Comparison of ENCODE assay signal across 18 mouse cellular contexts in the genomic region with DNA sequence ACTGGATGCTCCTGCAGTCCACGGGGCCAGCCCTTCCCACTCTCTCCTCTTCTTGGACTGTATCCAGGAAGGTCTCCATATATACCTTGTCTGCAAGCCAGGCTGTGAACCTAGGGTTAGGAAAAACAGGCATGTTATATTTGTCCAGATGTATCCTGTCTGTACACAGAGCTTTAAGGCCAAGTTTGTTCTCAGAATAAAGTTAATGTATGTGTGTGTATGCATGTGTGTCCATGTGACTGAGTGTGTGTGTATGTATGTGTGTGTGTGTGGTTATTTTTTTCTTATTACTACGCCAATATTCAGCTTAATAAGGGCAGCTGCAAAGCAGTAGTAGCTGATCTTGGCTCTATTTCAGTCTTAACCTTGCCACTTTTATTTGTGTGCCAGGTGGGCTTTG.
"Had no signal": no experiment of that assay in that cellular context is flagged by ENCODE, and none has a peak within 500 bp of the region (broad histone marks: within the 10 kb centered on the region; RNA-seq: fewer than 3 reads in every experiment).

No protein-coding gene starts in this region.

- H3K9me3 ChIP-seq: limb, embryonic 15.5 days; midbrain, embryonic 12.5 days; midbrain, embryonic 15.5 days; neural tube, embryonic 12.5 days; neural tube, embryonic 15.5 days had no signal

- H3K9ac ChIP-seq: limb, embryonic 15.5 days; liver, embryonic 14.5 days; liver, postnatal 0 days; midbrain, embryonic 12.5 days; midbrain, embryonic 15.5 days; neural tube, embryonic 12.5 days; neural tube, embryonic 15.5 days had no signal

- H3K27me3 ChIP-seq: limb, embryonic 15.5 days; midbrain, embryonic 12.5 days; midbrain, embryonic 15.5 days; neural tube, embryonic 12.5 days; neural tube, embryonic 15.5 days had no signal

- DNase-seq: kidney, adult 11 months; kidney, adult 9 months; kidney, postnatal 14 days; kidney, postnatal 4 days; left cerebral cortex, postnatal 4 days; liver, postnatal 0 days; right cerebral cortex, adult 18-20 months; right cerebral cortex, postnatal 14 days; right cerebral cortex, postnatal 4 days; thymus, postnatal 25 days had no signal

- H3K4me3 ChIP-seq: limb, embryonic 15.5 days; midbrain, embryonic 12.5 days; midbrain, embryonic 15.5 days; neural tube, embryonic 12.5 days; neural tube, embryonic 15.5 days had no signal

- H3K27ac ChIP-seq: limb, embryonic 15.5 days; liver, embryonic 14.5 days; macrophage; midbrain, embryonic 12.5 days; midbrain, embryonic 15.5 days; neural tube, embryonic 12.5 days; neural tube, embryonic 15.5 days had no signal

- ATAC-seq: liver, postnatal 0 days; midbrain, embryonic 15.5 days had no signal

- H3K36me3 ChIP-seq: limb, embryonic 15.5 days; midbrain, embryonic 12.5 days; midbrain, embryonic 15.5 days; neural tube, embryonic 12.5 days; neural tube, embryonic 15.5 days had no signal

- H3K4me2 ChIP-seq: limb, embryonic 15.5 days; liver, embryonic 11.5 days; midbrain, embryonic 12.5 days; midbrain, embryonic 15.5 days; neural tube, embryonic 12.5 days; neural tube, embryonic 15.5 days had no signal

- H3K4me1 ChIP-seq: midbrain, embryonic 12.5 days; midbrain, embryonic 15.5 days; neural tube, embryonic 12.5 days; neural tube, embryonic 15.5 days had no signal
